In genomic region chr16:13493981-13494380, GRCm38 (mm10) we compare ENCODE assay signal across 9 mouse cellular contexts.
DNase-seq lines count a peak whose midpoint lies in the region; TF ChIP-seq lines count a peak whose summit lies in the region.
"Had no signal": no experiment of that assay in that cellular context is flagged by ENCODE, and none has a peak within 500 bp of the region (broad histone marks: within the 10 kb centered on the region; RNA-seq: fewer than 3 reads in every experiment).

No protein-coding gene starts in this region.

- H3K9ac ChIP-seq in heart, adult 2 months (ENCODE audit: low read depth, low read length): no peak overlapping the region
- H3K9ac ChIP-seq: limb, embryonic 12.5 days; midbrain, embryonic 13.5 days had no signal

- no peaks in the 10 kb centered on the region for H3K36me3 ChIP-seq in heart, adult 2 months (ENCODE audit: control insufficient read depth, insufficient read depth, low read length)
- no peaks in the 10 kb centered on the region for H3K36me3 ChIP-seq in thymus, adult 2 months (ENCODE audit: control insufficient read depth, insufficient read depth, low read length)
- H3K36me3 ChIP-seq: limb, embryonic 12.5 days; midbrain, embryonic 13.5 days had no signal

- intact Hi-C loops in left cerebral cortex, postnatal 4 days (cut with DNase I): no loop called here
- intact Hi-C loops in heart, adult 2 months (cut with DNase I): no loop called here
- intact Hi-C loops in left cerebral cortex, postnatal 10 days (cut with DNase I): no loop called here

- TF ChIP-seq EP300 in heart, adult 2 months (IDR thresholded peaks at IDR 0.05; ENCODE audit: insufficient read depth, low read depth, low read length): no peak

- WGBS in heart, adult 2 months: 52% methylated on average over 3 of the region's 3 CpGs
- 91% methylated on average over 3 of the region's 3 CpGs for WGBS in thymus, adult 2 months

- H3K4me1 ChIP-seq in heart, adult 2 months (ENCODE audit: control insufficient read depth, insufficient read depth, low read length): peaks cover 8% of the 10 kb centered on the region; the same call in 1 of the 2 replicates
- H3K4me1 ChIP-seq in thymus, adult 2 months (replicated peaks; ENCODE audit: control insufficient read depth, insufficient read depth, low read length): no peaks in the 10 kb centered on the region
- H3K4me1 ChIP-seq: limb, embryonic 12.5 days; midbrain, embryonic 13.5 days had no signal

- TF ChIP-seq POLR2A in heart, adult 2 months (IDR thresholded peaks at IDR 0.05; ENCODE audit: insufficient read depth, low read depth, low read length): no peak
- no peak for TF ChIP-seq POLR2A in thymus, adult 2 months (IDR thresholded peaks at IDR 0.05; ENCODE audit: control insufficient read depth, extremely low read depth, insufficient read depth, low read length, poor library complexity)

- DNase-seq in left cerebral cortex, postnatal 4 days: peak; percentile 55
- no peak for DNase-seq in left cerebral cortex, adult 8-10 months (ENCODE audit: low spot score in 2 of 2)
- peak; percentile 73 for DNase-seq in adrenal gland, postnatal 14 days
- DNase-seq in heart, adult 2 months: peak; percentile 41 to 70
- peak; percentile 20 for DNase-seq in kidney, postnatal 14 days
- DNase-seq in left cerebral cortex, postnatal 10 days (ENCODE audit: extremely low spot score in 1 of 2, low spot score in 2 of 2): no peak
- DNase-seq in thymus, adult 2 months: no peak

- peak overlapping the region; percentile 66 for H3K27ac ChIP-seq in heart, adult 2 months
- H3K27ac ChIP-seq in thymus, adult 2 months (ENCODE audit: control insufficient read depth, insufficient read depth, low read length): no peak overlapping the region
- H3K27ac ChIP-seq: limb, embryonic 12.5 days; midbrain, embryonic 13.5 days had no signal

- no peaks in the 10 kb centered on the region for H3K79me2 ChIP-seq in heart, adult 2 months (replicated peaks; ENCODE audit: control insufficient read depth, insufficient read depth, low read length)

- no peaks in the 10 kb centered on the region for H3K27me3 ChIP-seq in heart, adult 2 months (ENCODE audit: control insufficient read depth, insufficient read depth, low read length)
- H3K27me3 ChIP-seq in thymus, adult 2 months (ENCODE audit: control insufficient read depth, insufficient read depth, low read length): no peaks in the 10 kb centered on the region
- H3K27me3 ChIP-seq: limb, embryonic 12.5 days; midbrain, embryonic 13.5 days had no signal

- no peak overlapping the region for H3K4me3 ChIP-seq in heart, adult 2 months
- no peak overlapping the region for H3K4me3 ChIP-seq in thymus, adult 2 months (ENCODE audit: control insufficient read depth, insufficient read depth, low read length)
- H3K4me3 ChIP-seq: limb, embryonic 12.5 days; midbrain, embryonic 13.5 days had no signal

- TF ChIP-seq CTCF in heart, adult 2 months (IDR thresholded peaks at IDR 0.05): no peak
- TF ChIP-seq CTCF in thymus, adult 2 months (IDR thresholded peaks at IDR 0.05; ENCODE audit: borderline replicate concordance, control insufficient read depth, extremely low read depth, insufficient read depth, low read length, poor library complexity): no peak

Comparison
In these comparisons a context has a peak if more than half of its experiments do, and no peak if none do; other contexts are left out.
1. DNase-seq: peak in left cerebral cortex, postnatal 4 days (single experiment), adrenal gland, postnatal 14 days (single experiment), heart, adult 2 months (2 of 2) and kidney, postnatal 14 days (single experiment); none in left cerebral cortex, adult 8-10 months (0 of 2), left cerebral cortex, postnatal 10 days (0 of 2) and thymus, adult 2 months (single experiment).